17 mouse cellular contexts compared by ENCODE assay signal in genomic region chr4:65678929-65679328, GRCm38 (mm10).
DNase-seq lines count a peak whose midpoint lies in the region; ATAC-seq and TF ChIP-seq lines count a peak whose summit lies in the region.
"Had no signal": no experiment of that assay in that cellular context is flagged by ENCODE, and none has a peak within 500 bp of the region (broad histone marks: within the 10 kb centered on the region; RNA-seq: fewer than 3 reads in every experiment).

No protein-coding gene starts in this region.

- H3K36me3 ChIP-seq in heart, embryonic 12.5 days: no peaks in the 10 kb centered on the region
- H3K36me3 ChIP-seq in hindbrain, postnatal 0 days (ENCODE audit: insufficient read depth, low read length): no peaks in the 10 kb centered on the region
- H3K36me3 ChIP-seq: heart, embryonic 15.5 days; liver, embryonic 12.5 days had no signal

- no peak for ATAC-seq in heart, embryonic 12.5 days (ENCODE audit: insufficient number of reproducible peaks, low FRiP score)
- ATAC-seq in hindbrain, postnatal 0 days: 0 out of 2 replicates have a peak, but pooled peaks have one; percentile 15
- ATAC-seq: intestine, postnatal 0 days; liver, embryonic 12.5 days had no signal

- no peak overlapping the region for H3K4me3 ChIP-seq in heart, embryonic 12.5 days
- H3K4me3 ChIP-seq in hindbrain, postnatal 0 days (ENCODE audit: low read length): no peak overlapping the region
- H3K4me3 ChIP-seq: heart, embryonic 15.5 days; liver, embryonic 12.5 days; megakaryocyte, embryonic 14.5 days had no signal

- H3K9ac ChIP-seq in heart, embryonic 12.5 days: no peak overlapping the region
- 0 out of 2 replicates have a peak overlapping the region, but pooled peaks have one; percentile 17 for H3K9ac ChIP-seq in hindbrain, postnatal 0 days (replicated peaks; ENCODE audit: low read length)
- H3K9ac ChIP-seq: heart, embryonic 15.5 days; liver, embryonic 12.5 days had no signal

- H3K27ac ChIP-seq in heart, embryonic 12.5 days (ENCODE audit: poor library complexity, severe bottlenecking): no peak overlapping the region
- H3K27ac ChIP-seq in hindbrain, postnatal 0 days: no peak overlapping the region
- H3K27ac ChIP-seq: heart, embryonic 15.5 days; liver, embryonic 12.5 days; stomach, postnatal 0 days had no signal

- no peaks in the 10 kb centered on the region for H3K27me3 ChIP-seq in heart, embryonic 12.5 days (replicated peaks)
- no peaks in the 10 kb centered on the region for H3K27me3 ChIP-seq in hindbrain, postnatal 0 days (ENCODE audit: insufficient read depth, low read length)
- H3K27me3 ChIP-seq: heart, embryonic 15.5 days; liver, embryonic 12.5 days; megakaryocyte, embryonic 14.5 days had no signal

- no peaks in the 10 kb centered on the region for H3K9me3 ChIP-seq in heart, embryonic 12.5 days (replicated peaks)
- no peaks in the 10 kb centered on the region for H3K9me3 ChIP-seq in hindbrain, postnatal 0 days (ENCODE audit: low read length)
- H3K9me3 ChIP-seq: heart, embryonic 15.5 days; liver, embryonic 12.5 days had no signal

- no peak for DNase-seq in heart, postnatal 4 days
- peak; percentile 13 for DNase-seq in right cerebral cortex, postnatal 14 days
- DNase-seq in right cerebral cortex, postnatal 25 days: no peak
- DNase-seq in hindbrain, postnatal 0 days (ENCODE audit: low spot score): no peak
- no peak for DNase-seq in adrenal gland, adult (ENCODE audit: inconsistent age in 2 of 2, low spot score in 1 of 2)
- no peak for DNase-seq in Muller cell, postnatal 12 days (ENCODE audit: inconsistent ontology term)
- DNase-seq: cerebellum, adult 9-10 months; embryo, embryonic 11 days; kidney, postnatal 25 days; left cerebral cortex, postnatal 4 days; spleen, adult 18-20 months had no signal

- H3K4me2 ChIP-seq in heart, embryonic 12.5 days: peak overlapping the region; percentile 12
- H3K4me2 ChIP-seq in hindbrain, postnatal 0 days (ENCODE audit: low read depth, low read length): no peak overlapping the region
- H3K4me2 ChIP-seq: heart, embryonic 15.5 days; liver, embryonic 12.5 days had no signal

- TF ChIP-seq CTCF in hindbrain, postnatal 0 days (IDR thresholded peaks at IDR 0.05; ENCODE audit: low read depth): no peak

- H3K4me1 ChIP-seq in heart, embryonic 12.5 days (replicated peaks): peaks cover 4% of the 10 kb centered on the region; the same call in 1 of the 2 replicates
- no peaks in the 10 kb centered on the region for H3K4me1 ChIP-seq in hindbrain, postnatal 0 days (ENCODE audit: insufficient read depth, low read length)
- H3K4me1 ChIP-seq: liver, embryonic 12.5 days; megakaryocyte, embryonic 14.5 days had no signal

- WGBS in heart, embryonic 12.5 days: 7% methylated on average over 5 of the region's 5 CpGs
- WGBS in hindbrain, postnatal 0 days: 15% methylated on average over 5 of the region's 5 CpGs
